In the genomic region with DNA sequence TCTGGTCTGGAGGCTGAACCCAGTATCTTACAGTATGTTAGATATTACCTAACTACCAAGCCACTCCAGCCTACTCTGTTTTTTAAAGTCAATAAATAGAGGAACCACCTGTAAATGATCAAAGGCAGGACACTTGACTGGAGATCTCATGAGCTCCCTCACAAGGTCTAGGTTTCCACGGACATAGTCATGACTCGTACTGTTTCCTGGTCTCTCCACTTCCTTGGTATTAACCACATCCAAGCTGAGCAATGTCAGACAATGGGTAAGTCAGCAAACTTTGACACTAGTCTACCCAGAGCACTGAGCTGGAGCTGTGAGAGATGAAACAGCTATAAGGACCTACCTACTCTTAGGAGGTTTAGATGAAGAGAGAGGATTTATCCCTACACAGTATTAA, we compare ENCODE assay signal across 15 mouse cellular contexts. TPM values are rescaled to one million over a fixed set of nuclear protein-coding genes. Genes with fewer than 3 reads are reported as not detected.
"Had no signal": no experiment of that assay in that cellular context is flagged by ENCODE, and none has a peak within 500 bp of the region (broad histone marks: within the 10 kb centered on the region; RNA-seq: fewer than 3 reads in every experiment).

No protein-coding gene starts in this region.

- ATAC-seq: intestine, postnatal 0 days had no signal

- DNase-seq: kidney, adult 8-10 months; kidney, postnatal 36 days; lung, adult 2 months; lung, postnatal 14 days; midbrain, embryonic 14.5 days; retina, postnatal 1 day; right cerebral cortex, postnatal 4 days; spleen, adult 18-20 months; thymus, adult 2 months; thymus, postnatal 25 days had no signal

RNA-seq across cellular contexts. Expression of gene Gm11639, which starts 46.6 kb away (rescaled TPM):
- polyA plus RNA-seq: intestine, postnatal 0 days; kidney, embryonic 16.5 days; limb, embryonic 10.5 days; lung, adult 2 months; midbrain, embryonic 10.5 days; midbrain, embryonic 14.5 days; myocyte had no signal
